Mouse (Mus musculus): ENCODE measurements around the gene Dock9.

- TF ChIP-seq EP300 (IDR thresholded peaks at IDR 0.05; ENCODE audit: insufficient read depth, low read depth, low read length), result no peak
- TF ChIP-seq CTCF (IDR thresholded peaks at IDR 0.05), result no peak
These were observed 83.8 kb downstream of the Dock9 start for GRCm38 (mm10) chr14:121713830-121714197.
